Mouse (Mus musculus) induced T-regulatory cell, adult 2 months (primary cell): Measurements from ENCODE around the gene Pde7b.

Experiments used
- DNase-seq: peaks from one replicate; pipeline ENCODE4 v3.0.0-alpha.2; 2012; ENCODE audit warnings: low read depth

Pde7b gene

DNA sequence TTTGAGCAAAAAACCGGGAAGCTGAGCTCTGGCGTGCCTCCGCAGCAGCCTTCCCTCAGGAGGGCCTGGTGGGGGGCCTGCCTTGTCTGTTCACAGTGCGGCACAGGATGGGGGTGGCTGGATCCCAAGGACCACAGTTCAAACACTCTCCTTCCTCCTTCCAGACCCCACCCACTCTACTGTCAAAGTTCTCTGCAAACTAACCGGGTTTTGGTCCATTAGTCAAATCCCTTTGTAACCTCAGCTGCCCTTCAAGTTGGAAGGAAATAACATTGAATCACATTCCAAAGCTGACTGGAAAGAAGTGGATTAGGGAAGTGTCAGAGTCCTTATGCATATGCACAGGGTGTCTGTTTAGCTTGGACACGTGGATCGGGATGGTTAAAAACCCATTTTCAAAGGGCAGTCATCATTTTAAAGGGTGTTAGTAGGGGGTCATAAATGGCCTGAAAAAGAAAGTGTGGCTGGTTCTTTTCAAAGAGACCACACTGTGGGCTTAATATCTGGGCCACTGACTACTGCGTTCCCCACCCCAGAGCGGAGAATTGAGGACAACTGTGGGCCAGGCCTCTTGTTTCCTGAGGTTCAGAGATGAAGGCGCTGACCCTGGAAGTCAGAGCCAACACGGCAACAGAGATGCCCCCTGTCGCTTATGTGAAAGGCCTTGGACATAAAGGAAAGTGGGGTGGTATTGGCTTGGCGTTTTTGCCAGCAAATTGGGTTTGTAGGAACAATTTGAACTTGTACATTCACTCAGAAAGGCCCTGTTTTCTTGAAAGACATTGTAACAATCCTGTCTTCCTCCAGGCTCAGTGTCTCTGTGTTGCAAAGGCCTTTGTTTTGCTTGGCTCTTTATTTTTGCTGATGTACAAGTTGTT, 175.8 kb downstream of the Pde7b start:
- no peak for DNase-seq

DNA sequence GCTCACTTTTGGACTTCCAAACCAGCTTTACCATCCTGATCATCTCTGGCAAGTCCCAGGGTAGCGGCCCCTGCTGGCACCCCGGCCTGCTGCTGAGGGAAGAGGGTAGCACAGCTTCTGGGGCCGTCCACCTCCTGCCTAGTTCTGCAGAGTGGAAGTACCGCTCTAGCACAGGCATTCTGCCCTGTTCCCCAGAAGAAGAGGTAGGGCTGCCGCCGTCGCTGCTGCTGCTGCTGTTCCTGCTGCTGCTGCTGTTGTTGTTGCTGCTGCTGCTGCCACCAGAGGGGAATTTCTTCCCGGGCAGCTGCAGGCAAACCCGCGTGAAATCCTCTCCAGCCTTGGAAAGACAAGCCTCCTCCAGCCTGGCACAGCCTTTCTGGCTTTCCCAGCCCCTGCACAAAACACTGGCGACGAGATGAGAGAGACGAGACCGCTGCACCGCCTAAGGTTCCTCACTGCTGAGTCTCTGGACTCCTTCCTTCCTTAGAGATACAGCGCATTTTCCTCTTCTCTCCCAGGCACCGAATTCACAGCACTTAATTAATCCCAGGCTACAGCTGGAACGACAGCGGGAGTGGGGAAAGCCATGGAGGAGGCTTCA, 176.8 kb downstream of the Pde7b start:
- no peak for DNase-seq

DNA sequence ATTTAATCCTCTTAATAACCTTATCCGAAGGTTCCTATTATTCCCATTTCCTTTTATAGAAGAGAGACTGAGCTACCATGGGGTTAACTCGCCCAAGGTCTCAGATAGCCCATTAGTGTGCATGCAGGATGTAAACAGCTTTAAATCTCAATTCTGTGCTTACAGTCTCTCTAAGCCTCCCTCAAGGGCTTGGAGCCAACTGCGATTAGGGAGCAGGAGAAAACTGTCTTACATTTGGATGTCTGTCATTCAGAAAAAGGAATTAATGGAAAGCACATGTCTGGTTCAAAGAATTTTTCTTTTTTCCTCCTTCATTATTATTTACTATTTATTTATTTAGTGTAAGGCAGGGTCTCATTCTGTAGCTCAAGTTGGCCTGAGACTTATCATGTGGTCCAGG, 181.8 kb downstream of the Pde7b start:
- no peak for DNase-seq

DNA sequence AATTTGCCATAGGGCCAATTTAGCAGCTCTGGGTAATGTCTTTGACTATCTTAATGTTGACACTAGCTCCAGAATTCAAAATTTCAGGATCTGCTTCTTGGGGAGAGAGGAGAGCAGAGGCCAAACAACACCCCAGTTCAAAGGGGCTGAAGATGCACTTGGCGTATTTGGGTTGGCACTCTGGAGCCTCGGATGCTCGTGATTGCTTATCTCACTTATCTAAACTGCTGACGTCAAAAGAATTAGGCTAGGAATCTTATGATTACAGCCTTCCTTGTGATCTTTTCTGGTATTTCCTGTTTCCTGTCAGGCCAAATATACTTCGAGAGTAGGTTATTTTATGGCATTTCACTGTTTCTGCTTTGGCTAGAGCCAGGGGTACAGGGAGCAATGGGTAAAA, 191.1 kb downstream of the Pde7b start:
- peak; percentile 5 for DNase-seq

DNA sequence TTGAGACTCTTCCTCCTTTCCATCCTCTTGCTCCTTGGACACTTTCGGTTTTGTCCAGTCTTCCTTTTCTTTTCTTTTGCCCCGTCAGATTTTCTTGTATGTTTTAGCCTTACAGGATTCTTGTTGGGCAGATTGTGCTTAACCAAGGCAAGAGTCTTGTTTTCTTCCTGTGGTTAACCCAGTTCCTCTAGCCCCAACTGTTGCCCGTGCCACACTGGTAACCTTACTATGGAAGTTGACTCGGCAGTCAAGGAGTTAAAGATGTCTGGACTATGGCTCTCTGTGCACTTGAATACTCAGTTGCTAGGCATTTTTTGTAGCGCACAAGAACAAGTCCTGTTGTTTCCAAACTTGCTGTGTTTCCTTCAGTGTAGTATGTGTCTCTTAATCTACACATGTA, 193.0 kb downstream of the Pde7b start:
- peak; percentile 6 for DNase-seq

DNA sequence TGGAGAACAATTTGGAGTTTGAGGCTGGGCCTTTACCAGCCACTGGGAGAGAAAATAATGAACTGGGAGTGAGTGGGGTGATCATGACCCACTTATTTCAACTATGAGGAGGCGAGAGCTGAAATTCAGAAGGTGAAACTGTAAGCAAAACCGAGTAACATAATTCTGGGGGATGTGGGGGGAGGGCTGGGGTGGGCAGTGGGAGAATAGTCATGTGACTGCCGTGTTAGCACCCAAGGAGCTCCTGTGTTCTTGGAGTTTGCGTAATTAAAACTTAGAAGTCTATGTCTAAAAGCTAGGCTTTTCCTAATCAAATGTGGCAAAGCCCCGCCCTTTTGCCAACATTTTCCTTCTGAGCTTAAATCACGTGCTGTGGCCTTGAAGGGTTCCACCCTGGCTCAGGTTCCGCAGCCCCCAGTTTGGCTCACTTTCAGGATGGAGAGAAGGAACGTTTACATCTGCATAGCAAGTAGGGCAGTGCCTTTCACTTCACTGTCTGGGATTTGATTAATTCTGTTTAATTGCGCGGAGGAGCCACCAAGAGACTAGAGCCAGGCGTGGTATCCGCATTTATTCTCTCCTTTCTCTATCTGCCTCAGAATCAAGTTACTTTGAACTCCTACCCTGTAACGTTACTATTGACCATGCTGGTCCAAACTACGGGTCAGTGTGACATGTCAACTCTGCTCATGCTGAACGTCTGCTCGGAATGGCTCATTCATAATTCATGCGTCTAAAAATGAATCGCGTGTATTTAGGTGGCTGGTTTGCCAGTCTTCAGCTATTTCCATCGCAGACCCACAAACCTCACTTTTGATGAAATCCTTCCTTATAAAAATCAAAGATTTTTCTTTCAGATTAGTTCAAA, 196.1 kb downstream of the Pde7b start:
- no peak for DNase-seq

DNA sequence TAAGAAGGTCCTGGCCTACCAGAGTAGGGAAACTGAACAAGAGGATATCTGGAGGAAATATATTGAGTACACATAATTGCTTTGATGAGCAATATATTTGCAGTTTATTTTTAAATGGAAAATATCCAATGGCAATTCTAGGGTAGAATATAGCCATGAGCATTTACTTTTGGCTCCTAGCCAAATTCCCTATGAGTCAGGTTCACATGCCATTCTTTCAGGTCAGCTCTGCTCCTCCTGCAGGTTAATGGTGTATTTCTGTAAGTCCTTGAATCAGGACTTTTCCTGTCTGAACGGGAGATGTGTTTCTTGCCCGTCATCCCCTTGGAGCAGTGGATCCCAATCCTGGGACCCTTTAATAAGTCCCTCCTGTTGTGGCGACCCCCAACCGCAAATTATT, 197.1 kb downstream of the Pde7b start:
- DNase-seq = no peak

DNA sequence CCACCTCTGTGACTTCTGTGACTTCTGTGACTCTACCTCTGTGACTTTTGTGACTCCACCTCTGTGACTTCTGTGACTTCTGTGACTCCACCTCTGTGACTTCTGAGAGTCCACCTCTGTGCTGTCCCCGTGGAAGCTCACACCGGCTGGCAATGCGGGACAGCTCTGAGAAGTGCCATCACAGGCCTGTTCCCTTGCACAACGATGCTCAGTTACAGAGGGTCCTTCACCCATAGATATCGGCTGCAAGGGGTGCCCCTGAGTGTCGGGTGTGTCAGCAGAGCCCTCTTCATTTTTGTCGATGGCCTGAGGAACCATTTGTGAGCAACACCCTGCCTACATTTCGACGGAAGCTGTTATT, 206.4 kb downstream of the Pde7b start:
- peak; percentile 9 for DNase-seq

DNA sequence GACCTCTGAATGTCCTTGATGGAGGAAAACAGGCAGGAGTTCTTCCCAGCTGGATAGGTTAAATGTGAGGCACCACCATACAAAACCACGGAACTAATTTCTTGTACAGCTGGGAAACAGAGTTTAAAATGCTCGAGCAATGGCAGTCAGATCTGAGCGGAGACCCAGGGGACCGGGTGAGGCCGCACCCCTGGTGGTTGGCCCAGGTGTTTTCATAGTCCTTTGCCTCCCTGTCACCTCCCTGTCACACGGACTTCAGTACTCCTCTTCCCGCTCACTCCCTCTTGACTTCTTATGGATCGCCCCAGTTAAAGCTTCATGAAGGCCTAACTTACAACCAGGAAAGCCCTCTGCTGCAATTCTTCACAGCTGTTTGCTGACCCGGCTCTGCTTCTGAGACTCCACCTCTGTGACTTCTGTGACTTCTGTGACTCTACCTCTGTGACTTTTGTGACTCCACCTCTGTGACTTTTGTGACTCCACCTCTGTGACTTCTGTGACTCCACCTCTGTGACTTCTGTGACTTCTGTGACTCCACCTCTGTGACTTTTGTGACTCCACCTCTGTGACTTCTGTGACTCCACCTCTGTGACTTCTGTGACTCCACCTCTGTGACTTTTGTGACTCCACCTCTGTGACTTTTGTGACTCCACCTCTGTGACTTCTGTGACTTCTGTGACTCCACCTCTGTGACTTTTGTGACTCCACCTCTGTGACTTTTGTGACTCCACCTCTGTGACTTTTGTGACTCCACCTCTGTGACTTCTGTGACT, 206.9 kb downstream of the Pde7b start:
- peak; percentile 24 for DNase-seq

DNA sequence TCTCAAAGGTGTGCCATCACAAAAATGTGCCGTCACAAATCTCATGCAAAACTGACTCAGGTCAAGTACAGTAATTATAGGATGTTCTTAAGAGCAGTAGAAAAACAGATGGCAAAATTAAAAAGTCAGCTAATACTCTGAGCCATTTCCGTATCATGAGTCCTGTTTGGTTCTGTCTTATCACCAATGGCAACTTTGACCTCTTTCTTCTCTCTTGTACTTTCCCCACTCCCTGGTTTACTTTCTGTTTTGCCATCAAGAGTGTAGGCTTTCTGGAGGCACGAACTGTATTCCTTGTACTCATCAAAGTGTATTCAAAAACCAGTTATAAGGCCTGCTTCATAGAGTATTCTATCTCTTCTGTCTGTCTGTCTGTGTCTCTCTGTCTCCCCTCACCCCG, 211.0 kb downstream of the Pde7b start:
- no peak for DNase-seq

DNA sequence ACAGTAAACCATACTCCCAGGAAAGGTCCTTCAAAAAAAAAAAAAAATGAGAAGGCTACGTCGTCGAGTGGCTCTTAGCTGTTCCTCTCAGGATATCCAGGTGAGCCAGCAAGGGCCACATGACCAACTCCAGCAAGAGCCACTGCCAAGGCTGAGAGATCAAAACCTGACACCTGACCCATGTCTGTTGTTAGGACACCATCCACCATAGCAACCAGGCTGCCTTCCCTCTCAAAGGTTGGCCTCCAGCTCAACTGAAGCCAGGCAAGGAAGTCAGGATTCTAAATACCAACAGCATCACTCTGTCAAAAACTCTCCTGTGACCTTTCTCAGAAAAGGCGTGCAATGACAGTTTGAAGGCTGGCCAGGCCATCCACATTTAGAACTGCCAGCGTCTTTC, 211.4 kb downstream of the Pde7b start:
- DNase-seq = no peak

DNA sequence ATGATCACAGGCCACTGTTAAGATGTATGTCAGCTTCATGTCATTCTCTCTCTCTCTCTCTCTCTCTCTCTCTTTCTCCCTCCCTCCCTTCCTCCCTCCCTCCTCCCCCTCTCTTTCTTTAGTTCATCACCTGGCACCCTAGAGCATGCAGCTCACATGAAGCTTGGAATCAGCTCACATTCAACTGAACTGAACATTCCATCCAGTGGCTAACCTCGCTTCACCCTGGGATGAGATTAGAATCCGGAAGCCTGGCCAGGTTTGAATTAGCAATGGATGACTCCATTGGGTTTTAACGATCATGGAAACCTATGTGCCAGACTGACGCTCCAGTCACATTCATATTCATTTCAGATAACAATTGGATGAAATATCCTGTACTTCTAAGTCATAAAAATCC, 215.1 kb downstream of the Pde7b start:
- no peak for DNase-seq

DNA sequence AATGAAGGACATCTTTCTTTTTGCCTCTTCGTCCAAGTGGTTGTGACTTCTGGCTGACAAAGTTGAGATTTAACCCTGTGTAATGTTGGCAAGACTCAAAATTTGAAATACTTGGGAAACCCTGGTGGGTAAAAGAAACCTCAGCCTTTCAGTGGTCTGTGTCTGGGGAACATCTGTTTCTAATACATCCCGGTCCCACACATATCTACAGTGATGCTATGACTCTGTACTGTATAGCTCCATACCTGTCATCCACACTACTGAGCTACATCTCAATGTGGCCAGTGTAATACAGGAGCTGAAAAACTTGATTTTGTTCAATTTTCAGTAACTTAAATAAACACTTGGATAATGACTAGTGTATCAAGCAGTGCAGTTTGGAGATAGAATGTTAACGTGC, 216.4 kb downstream of the Pde7b start:
- DNase-seq = no peak

DNA sequence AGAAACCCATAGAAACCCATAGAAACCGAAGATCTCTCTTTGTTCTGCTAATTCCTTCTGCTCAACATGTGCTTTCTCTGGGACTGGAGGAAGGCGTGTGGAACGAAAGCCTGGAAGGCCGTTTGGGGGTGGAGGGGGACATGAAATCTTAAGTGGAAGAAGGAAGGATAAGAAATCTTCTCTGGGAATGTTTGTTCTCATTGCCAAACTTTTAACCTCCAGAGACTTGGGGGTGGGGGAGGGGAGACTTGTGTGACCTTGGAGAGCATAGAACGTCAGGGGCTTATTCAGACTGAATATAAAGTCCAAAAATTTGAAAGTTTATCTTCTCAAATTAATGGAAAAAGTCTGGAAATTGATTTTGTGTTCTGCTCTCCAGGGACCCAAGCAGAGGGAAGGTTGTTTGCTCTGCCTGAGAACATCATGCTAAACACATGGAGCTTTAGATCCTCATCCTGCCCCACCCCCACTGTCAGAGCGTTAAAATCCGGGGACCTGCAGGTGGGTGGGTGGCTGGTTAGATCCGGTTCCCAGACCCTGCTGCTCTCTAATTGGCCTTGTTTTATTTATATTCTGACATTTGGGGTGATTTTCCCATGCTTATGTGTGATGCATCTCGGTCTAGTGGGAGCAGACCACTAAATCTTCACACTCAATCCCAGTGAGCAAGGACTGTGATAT, 217.0 kb downstream of the Pde7b start:
- DNase-seq = no peak

DNA sequence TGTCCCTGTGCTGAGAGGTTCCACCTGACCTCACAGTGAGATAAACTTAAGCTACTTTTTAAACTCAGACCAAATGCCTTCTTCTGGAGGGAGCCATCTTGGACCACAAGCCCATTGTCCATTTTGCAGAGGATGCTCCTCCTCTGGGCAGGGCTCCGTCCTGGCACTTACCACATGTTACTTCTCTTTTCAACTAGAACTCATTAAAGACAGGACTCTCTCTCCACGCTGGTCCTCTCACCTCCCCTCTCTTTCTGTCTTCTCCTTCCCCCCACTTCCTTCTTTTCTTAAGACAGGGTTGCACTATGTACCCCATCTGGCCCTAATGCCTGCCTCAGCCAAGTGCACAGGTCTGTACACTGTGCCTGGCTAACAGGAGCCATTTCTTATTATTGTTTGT, 217.8 kb downstream of the Pde7b start:
- no peak for DNase-seq

DNA sequence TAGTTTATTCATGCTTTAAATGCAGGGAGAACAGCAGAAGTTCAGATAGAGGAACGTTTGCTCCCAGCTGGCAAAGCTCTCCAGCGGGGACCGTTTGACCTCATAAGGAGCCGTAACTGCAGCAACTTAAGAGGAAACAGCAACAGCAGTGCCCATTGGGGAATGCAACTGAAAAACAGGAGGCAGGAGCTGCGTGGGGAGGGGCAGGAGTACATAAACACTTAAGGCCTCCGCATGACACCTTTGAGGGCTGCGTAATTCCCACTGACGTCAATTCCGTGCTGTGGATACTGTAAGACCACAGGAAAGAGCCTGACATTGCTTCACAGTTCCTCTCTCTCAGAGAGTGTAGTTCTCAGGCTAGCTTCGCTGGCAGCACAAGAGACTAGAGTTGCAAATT, 219.4 kb downstream of the Pde7b start:
- no peak for DNase-seq

DNA sequence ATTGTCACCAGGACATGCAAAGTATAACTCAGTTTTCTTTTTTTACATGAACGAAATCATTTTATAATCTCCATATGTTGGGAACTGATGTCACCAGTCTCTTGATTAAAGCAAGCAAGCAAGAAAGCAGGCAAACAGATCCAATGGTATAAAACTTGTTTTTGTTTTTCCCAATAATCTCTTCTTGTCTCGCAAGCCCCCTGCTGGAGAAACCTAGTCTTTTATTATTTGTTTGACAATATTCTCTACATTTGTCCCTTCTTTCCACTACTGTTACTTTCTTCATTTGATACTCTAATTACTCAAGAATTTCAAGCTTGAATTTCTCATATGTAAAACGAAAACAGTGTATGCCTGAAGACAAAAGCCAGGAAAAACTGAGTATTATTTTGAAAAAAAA, 220.1 kb downstream of the Pde7b start:
- DNase-seq = peak; percentile 30

DNA sequence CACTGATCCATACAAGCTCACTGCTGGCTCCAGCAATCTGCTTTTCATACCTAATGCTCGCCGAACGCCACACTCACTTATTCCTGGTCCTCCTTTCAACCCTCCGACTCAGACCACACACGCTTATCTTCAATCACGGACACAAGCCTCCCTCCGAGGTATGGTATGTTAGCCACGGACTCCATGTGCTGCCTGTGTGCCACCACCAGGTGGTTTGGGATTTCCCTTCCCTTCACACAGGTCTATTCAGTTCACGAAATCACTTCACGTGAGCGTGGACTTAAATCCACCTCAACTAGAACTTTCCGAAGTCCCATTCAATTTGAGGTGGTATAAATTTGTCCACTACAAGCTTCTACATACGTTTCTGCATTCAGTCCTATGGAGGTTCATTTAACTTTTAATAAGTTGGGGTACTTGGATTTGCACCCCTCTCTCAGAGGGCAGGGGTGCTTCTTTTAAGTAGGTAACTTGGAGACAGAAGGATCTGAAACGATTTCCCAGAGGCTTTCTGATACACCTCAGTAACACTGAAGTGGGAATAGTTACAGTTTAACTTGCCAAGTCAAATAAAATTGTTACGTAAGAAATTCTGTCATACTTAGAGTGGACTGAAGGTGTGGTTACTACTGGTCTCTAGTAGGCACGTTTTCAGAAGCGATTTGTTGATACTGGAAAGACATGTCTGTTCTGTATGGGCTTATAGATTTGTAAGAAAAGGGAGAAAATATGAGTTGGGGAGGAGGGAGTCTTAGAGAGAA, 221.4 kb downstream of the Pde7b start:
- no peak for DNase-seq

DNA sequence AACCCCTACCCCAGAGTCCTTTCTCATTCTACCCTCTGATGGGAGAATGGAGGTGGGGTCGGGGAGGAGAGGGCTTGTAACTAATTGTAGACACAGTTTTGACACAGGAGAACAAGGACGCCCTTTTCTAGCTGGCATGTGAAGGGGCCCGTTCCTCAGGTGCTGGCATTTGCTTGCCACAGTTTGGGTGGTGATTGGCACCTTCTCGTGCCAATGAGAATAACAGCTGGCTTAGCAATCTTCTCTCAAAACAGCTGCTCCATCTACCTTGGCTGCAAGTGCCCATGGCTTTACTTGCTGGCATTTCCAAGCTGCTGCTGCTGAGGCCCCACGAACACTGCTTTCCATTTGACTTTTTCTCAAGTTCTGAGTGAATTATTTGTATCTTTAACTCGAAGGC, 223.7 kb downstream of the Pde7b start:
- DNase-seq = no peak

DNA sequence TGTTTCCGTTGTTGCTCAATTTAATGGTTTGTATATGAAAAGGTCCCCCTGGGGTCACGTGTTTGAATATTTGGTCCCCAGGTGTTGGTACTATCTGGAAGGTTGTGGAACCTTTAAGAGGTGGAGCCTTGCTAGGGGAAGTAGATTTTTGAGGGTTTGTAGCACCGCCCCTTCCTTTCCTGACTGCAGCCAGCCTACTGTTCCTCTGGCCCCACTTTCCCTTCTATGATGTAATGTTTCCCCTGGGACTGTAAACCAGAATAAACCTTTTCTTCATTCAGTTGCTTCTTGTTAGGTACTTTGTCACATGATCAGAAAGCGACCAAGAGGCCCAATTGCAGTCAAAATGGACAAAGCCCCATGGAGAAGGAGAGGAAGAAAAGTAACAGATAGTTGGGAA, 229.8 kb downstream of the Pde7b start:
- DNase-seq = no peak
